Mouse (Mus musculus): Measurements from ENCODE around the gene Chn2.
"Not testable (repeated sequence)": the region's sequence is repeated elsewhere in the genome, so short reads cannot be mapped to it uniquely, and the experiment has no call there.

Chn2 gene

GRCm38 (mm10) chr6:54148844-54149526 is 109.6 kb downstream of the Chn2 start:
- in situ Hi-C loops (cut with MboI; ENCODE audit: low sequenced_read_pairs): no loop called here

- in situ Hi-C loops (cut with MboI; ENCODE audit: low sequenced_read_pairs): no loop called here
Measured at GRCm38 (mm10) chr6:54150821-54151220, 111.5 kb downstream of the Chn2 start.

- in situ Hi-C loops (cut with MboI; ENCODE audit: low sequenced_read_pairs): no loop called here
Measured at GRCm38 (mm10) chr6:54151443-54152241, 112.3 kb downstream of the Chn2 start.

- in situ Hi-C loops (cut with MboI; ENCODE audit: low sequenced_read_pairs): no loop called here
Measured at GRCm38 (mm10) chr6:54157097-54157496, 117.7 kb downstream of the Chn2 start.

GRCm38 (mm10) chr6:54158317-54158716 is 119.0 kb downstream of the Chn2 start:
- in situ Hi-C loops (cut with MboI; ENCODE audit: low sequenced_read_pairs): no loop called here

- in situ Hi-C loops (cut with MboI; ENCODE audit: low sequenced_read_pairs): no loop called here
Measured at GRCm38 (mm10) chr6:54160677-54161076, 121.3 kb downstream of the Chn2 start.

- in situ Hi-C loops (cut with MboI; ENCODE audit: low sequenced_read_pairs): no loop called here
Measured at GRCm38 (mm10) chr6:54161246-54161645, 121.9 kb downstream of the Chn2 start.

- in situ Hi-C loops (cut with MboI; ENCODE audit: low sequenced_read_pairs): no loop called here
Measured at GRCm38 (mm10) chr6:54162321-54162720, 123.0 kb downstream of the Chn2 start.

GRCm38 (mm10) chr6:54162786-54163185 is 123.4 kb downstream of the Chn2 start:
- in situ Hi-C loops (cut with MboI; ENCODE audit: low sequenced_read_pairs): no loop called here

- in situ Hi-C loops (cut with MboI; ENCODE audit: low sequenced_read_pairs): no loop called here
Measured at GRCm38 (mm10) chr6:54163702-54164101, 124.3 kb downstream of the Chn2 start.

GRCm38 (mm10) chr6:54164777-54165176 is 125.4 kb downstream of the Chn2 start:
- in situ Hi-C loops (cut with MboI; ENCODE audit: low sequenced_read_pairs): no loop called here

GRCm38 (mm10) chr6:54165246-54165645 is 125.9 kb downstream of the Chn2 start:
- in situ Hi-C loops (cut with MboI; ENCODE audit: low sequenced_read_pairs): no loop called here

GRCm38 (mm10) chr6:54165863-54166262 is 126.5 kb downstream of the Chn2 start:
- in situ Hi-C loops (cut with MboI; ENCODE audit: low sequenced_read_pairs): no loop called here

GRCm38 (mm10) chr6:54166991-54167546 is 127.7 kb downstream of the Chn2 start:
- in situ Hi-C loops (cut with MboI; ENCODE audit: low sequenced_read_pairs): no loop called here

GRCm38 (mm10) chr6:54170286-54170894 is 131.0 kb downstream of the Chn2 start:
- in situ Hi-C loops (cut with MboI; ENCODE audit: low sequenced_read_pairs): no loop called here

GRCm38 (mm10) chr6:54171385-54171784 is 132.0 kb downstream of the Chn2 start:
- in situ Hi-C loops (cut with MboI; ENCODE audit: low sequenced_read_pairs): no loop called here

GRCm38 (mm10) chr6:54175473-54176215 is 136.3 kb downstream of the Chn2 start:
- in situ Hi-C loops (cut with MboI; ENCODE audit: low sequenced_read_pairs): no loop called here

GRCm38 (mm10) chr6:54177081-54177480 is 137.7 kb downstream of the Chn2 start:
- in situ Hi-C loops (cut with MboI; ENCODE audit: low sequenced_read_pairs): not testable (repeated sequence)

GRCm38 (mm10) chr6:54179056-54179873 is 139.9 kb downstream of the Chn2 start:
- in situ Hi-C loops (cut with MboI; ENCODE audit: low sequenced_read_pairs): no loop called here

GRCm38 (mm10) chr6:54179874-54180212 is 140.5 kb downstream of the Chn2 start:
- in situ Hi-C loops (cut with MboI; ENCODE audit: low sequenced_read_pairs): no loop called here
